Mouse (Mus musculus): ENCODE data around the gene Unc13c.

The Unc13c gene

GRCm38 (mm10) chr9:73867410-73868067 lies 101.2 kb downstream of the Unc13c start:
- DNase-seq: peak; percentile 5

GRCm38 (mm10) chr9:73866666-73867065 lies 102.1 kb downstream of the Unc13c start:
- no peak for DNase-seq

- no peak for DNase-seq
Measured at GRCm38 (mm10) chr9:73859469-73859868, 109.3 kb downstream of the Unc13c start.

GRCm38 (mm10) chr9:73854281-73854680 lies 114.5 kb downstream of the Unc13c start:
- DNase-seq: no peak

- no peak for DNase-seq
Measured at GRCm38 (mm10) chr9:73806681-73807080, 162.1 kb downstream of the Unc13c start.

GRCm38 (mm10) chr9:73774616-73775015 lies 194.2 kb downstream of the Unc13c start:
- DNase-seq: no peak

- no peak for DNase-seq
Measured at GRCm38 (mm10) chr9:73755185-73755584, 213.6 kb downstream of the Unc13c start.

- DNase-seq: no peak
Measured at GRCm38 (mm10) chr9:73753480-73753879, 215.3 kb downstream of the Unc13c start.

- DNase-seq: no peak
Measured at GRCm38 (mm10) chr9:73751344-73751743, 217.4 kb downstream of the Unc13c start.

GRCm38 (mm10) chr9:73734446-73734845 lies 234.3 kb downstream of the Unc13c start:
- no peak for DNase-seq

GRCm38 (mm10) chr9:73725717-73726662 lies 242.8 kb downstream of the Unc13c start:
- peak; percentile 2 for DNase-seq

- no peak for DNase-seq
Measured at GRCm38 (mm10) chr9:73724776-73725175, 244.0 kb downstream of the Unc13c start.

GRCm38 (mm10) chr9:73713508-73713907 lies 255.3 kb downstream of the Unc13c start:
- DNase-seq: no peak

GRCm38 (mm10) chr9:73697103-73697502 lies 271.7 kb downstream of the Unc13c start:
- DNase-seq: no peak

GRCm38 (mm10) chr9:73681580-73681979 lies 287.2 kb downstream of the Unc13c start:
- no peak for DNase-seq

- no peak for DNase-seq
Measured at GRCm38 (mm10) chr9:73680545-73681495, 287.9 kb downstream of the Unc13c start.

GRCm38 (mm10) chr9:73671656-73672212 lies 297.0 kb downstream of the Unc13c start:
- DNase-seq: peak; percentile 46

GRCm38 (mm10) chr9:73670040-73670439 lies 298.7 kb downstream of the Unc13c start:
- DNase-seq: no peak

- DNase-seq: no peak
Measured at GRCm38 (mm10) chr9:73662839-73663238, 305.9 kb downstream of the Unc13c start.

- no peak for DNase-seq
Measured at GRCm38 (mm10) chr9:73649088-73649487, 319.7 kb downstream of the Unc13c start.

GRCm38 (mm10) chr9:73638119-73638518 lies 330.6 kb downstream of the Unc13c start:
- no peak for DNase-seq

GRCm38 (mm10) chr9:73625171-73625570 lies 343.6 kb downstream of the Unc13c start:
- DNase-seq: no peak
